Mouse (Mus musculus) limb, embryonic 10.5 days (tissue): ENCODE data around the gene Igsf10. TPM values are rescaled to one million over a fixed set of nuclear protein-coding genes. Genes with fewer than 3 reads are reported as not detected.

ENCODE experiments used
- polyA plus RNA-seq: library from polyadenylated mRNA; unstranded; fragments of >200 nt; fragmentation: Nextera tagmentation; extraction: Ambion mirVana; gene quantifications from 2 replicates; pipeline ENCODE4 v1.2.1, GENCODE M21; 2016

Gene Igsf10
- polyA plus RNA-seq, 1 experiment from 2014 or later = 4.2 TPM

Other genes with a start within 250 kb of the Igsf10 start
- 0.38 and 0.53 TPM in 2 replicates for gene Gpr171, start 242.6 kb downstream of the Igsf10 start, polyA plus RNA-seq
- gene P2ry14, start 190.8 kb downstream of the Igsf10 start, polyA plus RNA-seq = 0.70 and 0.89 TPM in 2 replicates
- 0.33 and 0.84 TPM in 2 replicates for gene Gpr87, start 149.3 kb downstream of the Igsf10 start, polyA plus RNA-seq
- 0.25 and 0.30 TPM in 2 replicates for gene P2ry13, start 133.5 kb downstream of the Igsf10 start, polyA plus RNA-seq
- gene P2ry12, start 81.5 kb downstream of the Igsf10 start, polyA plus RNA-seq = 0.06 and 0.40 TPM in 2 replicates